In genomic region chr1:119048547-119048946, GRCm38 (mm10) we compare ENCODE assay signal across 9 mouse cellular contexts. TPM values are rescaled to one million over a fixed set of nuclear protein-coding genes. Genes with fewer than 3 reads are reported as not detected.
DNase-seq lines count a peak whose midpoint lies in the region; ATAC-seq and TF ChIP-seq lines count a peak whose summit lies in the region.
"Had no signal": no experiment of that assay in that cellular context is flagged by ENCODE, and none has a peak within 500 bp of the region (broad histone marks: within the 10 kb centered on the region; RNA-seq: fewer than 3 reads in every experiment).

No protein-coding gene starts in this region.

- peaks cover 54% of the 10 kb centered on the region for H3K27me3 ChIP-seq in heart, postnatal 0 days (ENCODE audit: control insufficient read depth, insufficient read depth, low read length)
- peaks cover 25% of the 10 kb centered on the region for H3K27me3 ChIP-seq in embryonic facial prominence, embryonic 10.5 days (replicated peaks; ENCODE audit: low read depth, poor library complexity, severe bottlenecking)
- 0 out of 2 replicates have a peak, but pooled peaks cover 12% of the 10 kb centered on the region for H3K27me3 ChIP-seq in hindbrain, postnatal 0 days (ENCODE audit: insufficient read depth, low read length)
- no peaks in the 10 kb centered on the region; the same call in 1 of the 2 replicates for H3K27me3 ChIP-seq in neural tube, embryonic 12.5 days (replicated peaks)

- 25% methylated on average over 6 of the region's 6 CpGs for WGBS in heart, postnatal 0 days
- WGBS in embryonic facial prominence, embryonic 10.5 days: 2% methylated on average over 6 of the region's 6 CpGs
- WGBS in hindbrain, postnatal 0 days: 3% methylated on average over 6 of the region's 6 CpGs
- under 1% methylated on average over 6 of the region's 6 CpGs for WGBS in neural tube, embryonic 12.5 days

- TF ChIP-seq CTCF in heart, postnatal 0 days (IDR thresholded peaks at IDR 0.05; ENCODE audit: low read depth): no peak
- TF ChIP-seq CTCF in hindbrain, postnatal 0 days (IDR thresholded peaks at IDR 0.05; ENCODE audit: low read depth): no peak

- no peak for ATAC-seq in heart, postnatal 0 days (ENCODE audit: insufficient read depth, low read depth)
- ATAC-seq in hindbrain, postnatal 0 days: no peak
- peak; percentile 21 for ATAC-seq in neural tube, embryonic 12.5 days (ENCODE audit: low FRiP score, low read depth)

- H3K36me3 ChIP-seq in heart, postnatal 0 days (replicated peaks; ENCODE audit: control insufficient read depth, insufficient read depth, low read length): no peaks in the 10 kb centered on the region
- peaks cover 12% of the 10 kb centered on the region; the same call in 1 of the 2 replicates for H3K36me3 ChIP-seq in embryonic facial prominence, embryonic 10.5 days (replicated peaks)
- no peaks in the 10 kb centered on the region for H3K36me3 ChIP-seq in hindbrain, postnatal 0 days (ENCODE audit: insufficient read depth, low read length)
- no peaks in the 10 kb centered on the region for H3K36me3 ChIP-seq in neural tube, embryonic 12.5 days

- H3K4me1 ChIP-seq in heart, postnatal 0 days (ENCODE audit: control insufficient read depth, insufficient read depth): peaks cover 8% of the 10 kb centered on the region; the same call in 1 of the 2 replicates
- peaks cover 75% of the 10 kb centered on the region for H3K4me1 ChIP-seq in embryonic facial prominence, embryonic 10.5 days
- H3K4me1 ChIP-seq in hindbrain, postnatal 0 days (ENCODE audit: insufficient read depth, low read length): peaks cover 16% of the 10 kb centered on the region
- H3K4me1 ChIP-seq in neural tube, embryonic 12.5 days: peaks cover 47% of the 10 kb centered on the region

- no peaks in the 10 kb centered on the region for H3K9me3 ChIP-seq in heart, postnatal 0 days (replicated peaks; ENCODE audit: control insufficient read depth, low read length)
- H3K9me3 ChIP-seq in embryonic facial prominence, embryonic 10.5 days: no peaks in the 10 kb centered on the region
- H3K9me3 ChIP-seq in hindbrain, postnatal 0 days (ENCODE audit: low read length): no peaks in the 10 kb centered on the region
- H3K9me3 ChIP-seq in neural tube, embryonic 12.5 days: no peaks in the 10 kb centered on the region

- no peak overlapping the region for H3K4me3 ChIP-seq in heart, postnatal 0 days (ENCODE audit: low read depth, low read length)
- H3K4me3 ChIP-seq in embryonic facial prominence, embryonic 10.5 days: peak overlapping the region; percentile 75
- H3K4me3 ChIP-seq in hindbrain, postnatal 0 days (ENCODE audit: low read length): no peak overlapping the region
- peak overlapping the region; percentile 51; the same call in 1 of the 2 replicates for H3K4me3 ChIP-seq in neural tube, embryonic 12.5 days

- no peak overlapping the region for H3K27ac ChIP-seq in heart, postnatal 0 days (ENCODE audit: low read depth)
- H3K27ac ChIP-seq in embryonic facial prominence, embryonic 10.5 days (replicated peaks): peak overlapping the region; percentile 98
- H3K27ac ChIP-seq in hindbrain, postnatal 0 days: no peak overlapping the region; the same call in 1 of the 2 replicates
- H3K27ac ChIP-seq in neural tube, embryonic 12.5 days: peak overlapping the region; percentile 80

- H3K9ac ChIP-seq in heart, postnatal 0 days (replicated peaks; ENCODE audit: low read depth, low read length): no peak overlapping the region
- 0 out of 2 replicates have a peak overlapping the region, but pooled peaks have one; percentile 1 for H3K9ac ChIP-seq in hindbrain, postnatal 0 days (replicated peaks; ENCODE audit: low read length)
- H3K9ac ChIP-seq in neural tube, embryonic 12.5 days: peak overlapping the region; percentile 67

- no peak for DNase-seq in heart, postnatal 0 days (ENCODE audit: low spot score)
- DNase-seq in heart, adult 8-10 months (ENCODE audit: low spot score): no peak
- peak; percentile 59 for DNase-seq in embryonic facial prominence, embryonic 10.5 days (ENCODE audit: low spot score)
- DNase-seq in hindbrain, postnatal 0 days (ENCODE audit: low spot score): no peak
- DNase-seq in layer of hippocampus, postnatal 36 days: no peak
- no peak for DNase-seq in thymus, postnatal 25 days
- no peak for DNase-seq in urinary bladder, postnatal 4 days (ENCODE audit: low spot score in 2 of 2)

- H3K4me2 ChIP-seq in heart, postnatal 0 days (ENCODE audit: low read depth, low read length): peak overlapping the region; percentile 78; the same call in 1 of the 2 replicates
- H3K4me2 ChIP-seq in hindbrain, postnatal 0 days (ENCODE audit: low read depth, low read length): peak overlapping the region; percentile 91
- H3K4me2 ChIP-seq in neural tube, embryonic 12.5 days (replicated peaks): peak overlapping the region; percentile 71

- TF ChIP-seq EP300 in heart, postnatal 0 days (IDR thresholded peaks at IDR 0.05; ENCODE audit: low read depth): no peak

RNA-seq across cellular contexts. Expression of gene Gli2, which starts 4.9 kb away (rescaled TPM):
- 5.2 and 14.7 TPM in 2 replicates for total RNA-seq in heart, postnatal 0 days (2014; rRNA removed; ENCODE audit: low replicate concordance)
- 0.60 and 0.93 TPM in 2 replicates for polyA plus RNA-seq in heart, postnatal 0 days (2015; fragmentation: Nextera tagmentation; extraction: Ambion mirVana)
- total RNA-seq in heart, adult 8-10 months (2022): 1 to 10 TPM in 2 of 4 experiments, under 1 TPM in 2; 0.80 to 1.5 (median 0.99) TPM
- polyA plus RNA-seq in embryonic facial prominence, embryonic 10.5 days (2016; fragmentation: Nextera tagmentation; extraction: Ambion mirVana): 14.1 and 15.0 TPM in 2 replicates
- 12.0 and 13.9 TPM in 2 replicates for total RNA-seq in hindbrain, postnatal 0 days (2014; rRNA removed)
- polyA plus RNA-seq in hindbrain, postnatal 0 days (2015; fragmentation: Nextera tagmentation; extraction: Ambion mirVana): 2.0 and 3.0 TPM in 2 replicates
- polyA plus RNA-seq in neural tube, embryonic 12.5 days (2016; fragmentation: Nextera tagmentation; extraction: Ambion mirVana): 5.6 and 6.6 TPM in 2 replicates
- total RNA-seq in layer of hippocampus, postnatal 36 days (2021): 1 to 10 TPM; 3.1 to 5.2 TPM
- total RNA-seq: liver, adult 2 months had no signal

Comparison
In these comparisons a context has a peak if more than half of its experiments do, and no peak if none do; other contexts are left out.
1. H3K27ac ChIP-seq: peak in embryonic facial prominence, embryonic 10.5 days (single experiment) and neural tube, embryonic 12.5 days (single experiment); none in heart, postnatal 0 days (single experiment) and hindbrain, postnatal 0 days (single experiment).
2. H3K4me3 ChIP-seq: peak in embryonic facial prominence, embryonic 10.5 days (single experiment) and neural tube, embryonic 12.5 days (single experiment); none in heart, postnatal 0 days (single experiment) and hindbrain, postnatal 0 days (single experiment).
3. Peak in every context shown above with its lines, with median percentiles within 50 percentile points of each other: H3K4me2 ChIP-seq.